Mouse (Mus musculus) heart, postnatal 14 days (tissue): ENCODE measurements around the gene Ywhae. TPM values are rescaled to one million over a fixed set of nuclear protein-coding genes. Genes with fewer than 3 reads are reported as not detected.

Experiments
- DNase-seq, 2 experiments: peaks; one replicate each; pipeline ENCODE4 v3.0.0; 2021 to 2022
- intact Hi-C: fragments of 180-260 bp; cut with DNase I; formaldehyde crosslinking; loops from one replicate; pipeline ENCODE4 v1.15.1; 2025
- total RNA-seq, 2 experiments: library from RNA; stranded (reverse); gene quantifications; 2 replicates each; pipeline ENCODE4 v1.2.3; 2021

Gene Ywhae
- total RNA-seq, 2 experiments from 2014 or later, result 534 to 594 TPM

DNA sequence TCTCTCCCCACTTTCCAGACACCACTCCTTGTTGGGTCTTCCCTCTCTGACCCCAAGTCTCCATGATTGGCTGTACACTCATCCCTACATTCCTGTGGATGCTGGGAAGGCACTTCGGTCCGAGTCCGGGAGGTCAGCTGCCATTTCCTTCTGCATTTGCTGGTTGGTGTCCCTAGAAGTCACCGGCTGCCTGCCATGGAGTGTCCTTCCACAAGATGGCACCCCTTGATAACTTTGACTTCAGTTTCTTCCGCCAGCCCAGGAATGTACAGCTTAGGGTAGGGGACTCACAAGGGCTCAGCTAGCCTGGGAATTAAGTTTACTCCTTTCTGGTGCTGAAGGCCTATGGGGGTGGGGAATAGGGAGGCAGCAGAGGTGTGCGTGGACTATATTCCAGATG is 49.2 kb downstream of the Ywhae start:
- intact Hi-C loops, result loop anchor here (2.0 kb wide), 3 partner anchors 129 to 385 kb away; no protein-coding TSS in a partner anchor
- peak; percentile 72 to 78 for DNase-seq

DNA sequence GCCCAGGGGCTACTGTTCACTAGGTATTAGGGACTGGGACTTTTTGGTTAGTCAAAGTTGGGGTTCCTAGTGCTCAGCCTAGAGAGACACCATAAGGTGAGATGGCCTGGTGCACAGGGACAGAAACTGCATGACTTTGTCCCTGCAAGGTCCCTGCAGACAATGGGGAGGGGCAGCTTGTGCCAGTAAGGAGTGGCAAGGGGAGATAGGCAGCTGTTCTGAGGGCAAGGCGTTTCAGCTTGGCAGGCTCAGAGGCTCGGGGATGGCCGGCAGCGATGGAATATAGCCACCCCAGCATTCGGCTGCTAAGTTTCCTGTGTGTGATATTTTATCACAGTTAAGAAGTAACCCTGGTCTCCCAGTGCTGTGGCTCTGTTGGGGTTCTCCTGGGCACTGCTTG is 51.1 kb downstream of the Ywhae start:
- DNase-seq, result no peak
- intact Hi-C loops, result loop anchor here (2.0 kb wide), 3 partner anchors 127 to 383 kb away; no protein-coding TSS in a partner anchor

DNA sequence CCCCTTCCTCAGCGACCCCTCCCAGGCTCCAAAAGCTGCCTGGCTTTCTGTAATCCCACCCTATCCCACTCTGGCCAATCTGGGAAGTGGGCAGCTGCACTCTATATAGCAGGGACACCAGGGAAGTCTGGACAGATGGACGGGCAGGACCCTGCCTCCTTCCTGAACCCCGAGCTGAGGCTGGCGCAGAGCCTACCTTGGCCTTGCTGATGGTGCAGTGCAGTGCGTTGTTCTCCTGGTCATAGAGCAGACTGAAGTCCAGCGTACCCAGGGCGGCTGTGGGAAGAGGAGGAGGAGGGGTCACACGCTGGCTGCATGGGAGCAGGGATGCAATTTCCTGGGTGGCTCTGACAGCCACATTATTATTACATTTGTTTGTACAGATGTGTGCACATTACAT is 53.2 kb downstream of the Ywhae start:
- no peak for DNase-seq
- intact Hi-C loops, result no loop called here

DNA sequence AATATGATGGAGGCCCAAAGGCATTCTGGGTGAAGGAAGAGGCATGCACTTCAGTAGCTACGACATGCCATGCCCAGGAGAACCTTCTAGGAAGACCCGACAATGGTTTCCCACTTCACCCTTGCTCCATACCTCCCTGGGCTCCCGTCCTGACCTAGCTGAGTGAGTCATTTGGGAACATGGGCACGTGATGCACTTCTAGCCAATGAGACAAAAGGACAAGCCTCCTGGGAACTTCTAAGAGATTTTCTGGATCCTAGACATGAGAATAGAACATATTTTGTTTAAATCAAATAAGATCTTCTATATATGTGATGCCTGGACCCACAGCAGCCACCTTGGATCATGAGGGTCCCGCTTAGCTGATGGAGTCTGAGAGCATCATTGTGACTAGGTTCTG is 59.9 kb downstream of the Ywhae start:
- DNase-seq, result no peak
- intact Hi-C loops, result no loop called here

DNA sequence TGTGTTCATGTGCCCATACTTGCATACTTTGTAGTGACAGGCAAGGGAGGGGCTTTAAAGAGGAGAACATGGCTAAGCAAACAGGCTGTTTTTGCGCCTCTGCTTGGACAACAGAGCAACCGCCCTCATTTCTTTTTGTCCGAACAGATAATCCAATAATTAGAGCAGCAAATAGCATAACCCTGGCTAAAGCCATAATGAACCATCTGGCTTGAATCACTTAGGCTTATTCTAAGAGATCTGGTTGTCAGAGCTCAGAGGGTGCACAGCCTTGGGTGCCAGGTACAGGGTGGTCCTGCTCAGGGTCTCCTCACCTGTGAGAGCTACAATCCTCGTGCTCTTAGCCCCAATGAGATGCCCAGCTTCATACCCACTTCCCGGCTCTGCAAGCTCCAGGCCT is 60.7 kb downstream of the Ywhae start:
- DNase-seq, result no peak
- intact Hi-C loops, result no loop called here

DNA sequence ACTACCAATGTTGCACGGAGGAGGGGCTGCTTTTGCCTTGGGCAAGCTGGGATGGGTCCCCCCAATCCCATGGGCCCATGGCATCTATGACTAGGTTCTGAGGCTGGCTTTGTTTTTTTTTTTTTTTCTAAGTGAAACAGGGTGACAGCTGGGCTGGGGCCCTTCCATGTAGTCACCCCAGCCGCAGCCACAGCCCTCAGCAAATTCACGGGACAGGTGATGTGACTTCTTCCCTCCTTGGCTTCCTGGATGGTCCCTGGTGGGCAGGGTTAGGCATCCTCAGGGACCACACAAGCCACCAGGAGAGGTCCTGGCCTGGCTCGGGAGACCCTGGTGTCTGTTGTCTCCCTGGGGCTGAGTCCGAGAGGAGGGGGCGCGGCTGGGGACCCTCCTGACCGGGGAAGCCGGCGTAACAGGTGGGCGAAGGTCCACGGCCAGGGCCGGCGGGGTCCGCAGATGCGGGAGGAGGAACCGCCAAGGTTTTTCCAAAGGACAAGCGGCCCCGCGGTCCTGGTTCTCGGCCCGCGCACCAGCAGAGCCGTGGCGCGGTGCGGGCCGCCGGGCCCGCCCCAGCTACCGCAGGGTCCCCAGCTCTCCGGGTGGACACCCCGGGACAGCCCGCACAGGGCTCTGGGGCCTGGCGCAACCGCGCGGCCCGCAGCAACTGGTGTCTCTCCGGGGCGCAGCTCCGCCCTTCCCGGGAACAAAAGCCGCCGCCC is 62.1 kb downstream of the Ywhae start:
- peak in 1 of 2 experiments; percentile 27 for DNase-seq

DNA sequence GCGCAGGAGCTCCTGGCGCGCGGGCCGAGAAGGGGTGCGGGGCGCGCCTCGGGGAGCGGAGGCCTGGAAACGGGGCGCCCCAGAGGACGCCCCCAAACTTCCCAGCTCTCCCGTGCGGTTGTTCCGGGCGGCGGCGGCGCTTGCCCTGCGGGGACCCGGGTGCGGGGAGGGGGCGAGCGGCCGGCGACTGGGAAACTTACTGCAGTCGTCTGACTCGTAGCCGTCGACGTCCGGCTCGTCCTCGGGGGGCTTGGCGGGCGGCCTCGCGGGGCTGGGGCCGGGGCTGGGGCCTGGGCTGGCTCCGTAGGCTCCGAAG is 62.6 kb downstream of the Ywhae start:
- intact Hi-C loops, result no loop called here
- peak in 1 of 2 experiments; percentile 40 for DNase-seq

More for the DNA sequence above, 62.1 kb downstream of the Ywhae start:
- intact Hi-C loops, result no loop called here

DNA sequence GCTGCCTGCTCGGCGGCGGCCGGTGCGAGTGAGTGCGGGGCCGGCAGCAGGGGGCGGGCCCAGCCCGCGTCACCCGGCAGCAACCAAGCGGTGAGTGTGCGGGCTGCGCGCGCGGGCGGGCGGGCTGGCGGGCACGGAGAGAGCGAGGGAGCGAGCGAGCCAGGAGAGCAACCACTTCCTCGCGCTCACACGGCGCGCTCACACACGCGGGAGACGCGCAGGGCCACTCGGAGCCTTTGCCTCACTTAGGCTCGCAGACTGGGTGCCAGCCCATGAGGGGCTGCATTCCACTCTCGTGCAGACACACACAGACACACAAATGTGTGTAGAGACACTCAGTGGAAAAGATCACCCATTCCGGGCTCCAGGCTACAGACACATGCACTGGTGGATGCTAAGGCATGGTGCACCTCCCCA is 63.4 kb downstream of the Ywhae start, which contains the start of gene Doc2b:
TSS of gene Doc2b (minus strand) at position 21 of the 417 bp plus-strand sequence.
- peak; percentile 27 for DNase-seq
- intact Hi-C loops, result no loop called here

DNA sequence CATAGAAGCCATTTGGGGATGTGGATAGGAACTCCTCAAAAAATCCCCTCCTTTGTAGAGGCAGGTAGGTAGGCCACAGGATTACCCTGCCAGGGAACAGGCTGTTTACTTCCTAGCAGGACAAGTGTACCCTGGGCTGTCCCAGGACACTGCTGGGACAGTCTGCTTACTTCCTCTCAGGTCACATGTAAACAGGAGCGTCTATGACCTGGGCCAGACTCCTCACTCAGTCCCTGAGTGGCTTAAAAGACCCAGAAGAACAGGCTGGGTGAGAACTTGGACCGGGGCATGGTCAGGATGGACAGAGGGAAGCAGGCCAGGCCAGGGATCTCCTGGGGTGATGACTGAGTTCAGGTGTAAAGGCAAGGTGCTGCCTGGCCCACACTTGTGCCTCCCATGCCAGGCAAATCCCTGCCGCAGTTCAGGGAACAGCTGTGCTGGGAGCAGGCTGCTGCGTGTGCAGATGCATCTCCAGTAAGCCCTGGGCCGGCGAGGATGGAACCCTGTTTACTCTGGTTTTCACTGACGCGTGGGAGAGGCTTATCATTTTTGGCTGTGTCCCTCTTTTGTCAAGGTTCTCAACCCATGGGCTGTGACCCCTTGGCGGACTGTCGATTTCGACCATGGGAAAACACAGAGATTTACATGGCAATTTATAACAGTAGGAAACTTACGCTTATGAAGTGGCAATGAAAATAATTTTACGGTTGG is 64.0 kb downstream of the Ywhae start:
- intact Hi-C loops, result no loop called here
- no peak for DNase-seq

DNA sequence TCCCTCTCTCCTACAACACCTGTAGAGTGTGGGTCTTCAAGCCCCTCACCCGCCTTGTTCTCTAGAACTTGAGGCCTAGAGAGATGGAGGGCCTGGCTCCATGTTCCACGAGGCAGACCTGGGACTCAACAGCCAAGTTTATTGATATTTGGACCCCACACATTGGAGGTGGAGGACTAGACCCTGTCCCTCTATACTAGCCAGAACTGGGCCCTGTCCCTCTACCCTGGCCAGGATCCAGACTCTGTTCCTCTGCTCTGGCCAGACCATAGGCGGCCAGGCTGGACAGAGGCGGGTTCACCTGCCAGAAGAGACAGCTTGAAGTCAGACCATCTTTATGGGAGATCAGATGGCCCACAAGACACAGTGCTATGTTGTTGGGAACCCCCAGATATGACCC is 68.7 kb downstream of the Ywhae start:
- DNase-seq, result no peak
- intact Hi-C loops, result no loop called here

DNA sequence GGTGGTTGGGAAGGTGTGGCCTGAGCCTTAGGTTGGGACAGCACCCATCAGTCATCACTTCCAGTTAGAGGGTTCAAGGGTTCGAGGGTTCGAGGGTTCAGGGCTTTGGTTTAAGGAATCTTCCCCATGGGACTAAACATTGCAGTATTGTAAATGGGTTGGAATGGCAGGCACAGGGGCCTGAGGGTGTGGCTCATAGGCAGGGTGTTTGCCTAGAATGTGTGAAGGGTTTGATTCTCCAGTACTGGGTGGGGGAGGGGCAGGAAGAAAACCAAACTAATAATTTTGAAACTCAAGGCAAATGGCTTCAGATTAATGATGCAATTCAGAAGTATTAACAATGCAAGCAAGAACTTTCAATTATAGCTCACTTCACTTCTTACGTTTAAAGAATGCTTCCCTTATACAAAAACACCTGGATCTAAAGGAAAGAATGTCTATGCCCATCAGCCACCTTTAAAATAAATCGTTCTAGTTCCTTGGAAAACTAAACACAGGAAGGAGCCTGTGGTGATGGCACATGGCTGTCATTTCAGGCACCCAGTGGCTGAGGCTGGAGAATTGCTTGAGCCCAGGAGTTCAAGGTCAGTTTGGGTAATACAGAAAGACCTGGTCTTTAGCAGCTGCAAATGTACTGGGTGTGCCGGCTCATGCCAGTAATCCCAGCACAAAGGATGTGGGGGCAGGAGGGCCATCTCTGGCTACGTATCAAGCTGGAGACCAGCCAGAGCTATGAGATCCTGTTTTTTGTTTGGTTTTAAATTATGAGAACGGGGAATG is 69.3 kb downstream of the Ywhae start:
- no peak for DNase-seq
- intact Hi-C loops, result no loop called here

DNA sequence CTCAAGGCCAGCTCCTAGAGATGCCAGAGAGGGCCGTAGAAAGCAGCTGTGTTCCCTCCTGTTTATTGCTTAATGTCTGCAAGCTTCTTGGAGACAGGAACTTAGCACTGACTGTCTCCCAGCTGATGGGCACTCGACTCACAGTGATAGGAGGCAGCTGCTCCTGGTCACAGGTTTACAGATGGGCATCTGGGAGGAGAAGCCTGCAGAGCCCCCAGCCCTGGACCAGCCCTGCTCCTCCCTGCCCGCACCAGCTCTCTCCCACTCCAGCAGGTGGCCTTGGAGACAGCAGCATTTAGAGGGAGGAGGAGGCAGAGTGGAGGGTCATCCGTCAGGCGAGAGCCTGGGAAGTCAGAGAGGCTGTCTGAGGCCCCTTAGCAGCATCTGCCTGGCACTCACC is 74.8 kb downstream of the Ywhae start:
- intact Hi-C loops, result no loop called here
- DNase-seq, result no peak

DNA sequence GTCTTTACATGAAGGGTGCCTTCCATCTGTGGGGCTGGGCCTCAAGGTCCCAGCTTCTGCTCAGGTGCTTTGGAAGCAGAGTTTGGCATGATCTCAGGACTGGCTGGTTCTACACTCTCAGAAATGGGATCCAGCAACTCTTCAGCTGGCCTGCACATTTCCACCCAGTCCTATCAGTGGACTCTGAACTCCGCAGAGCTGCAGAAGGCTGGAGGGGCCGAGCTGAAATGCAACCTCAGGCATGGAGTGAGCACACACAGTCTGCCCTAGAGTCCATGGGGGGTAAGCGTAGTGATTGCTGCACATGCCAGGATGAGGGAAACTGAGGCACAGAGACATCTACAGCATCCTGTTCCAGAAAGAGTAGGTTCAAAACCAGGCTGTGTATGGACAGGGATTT is 77.9 kb downstream of the Ywhae start:
- no peak for DNase-seq
- intact Hi-C loops, result no loop called here

DNA sequence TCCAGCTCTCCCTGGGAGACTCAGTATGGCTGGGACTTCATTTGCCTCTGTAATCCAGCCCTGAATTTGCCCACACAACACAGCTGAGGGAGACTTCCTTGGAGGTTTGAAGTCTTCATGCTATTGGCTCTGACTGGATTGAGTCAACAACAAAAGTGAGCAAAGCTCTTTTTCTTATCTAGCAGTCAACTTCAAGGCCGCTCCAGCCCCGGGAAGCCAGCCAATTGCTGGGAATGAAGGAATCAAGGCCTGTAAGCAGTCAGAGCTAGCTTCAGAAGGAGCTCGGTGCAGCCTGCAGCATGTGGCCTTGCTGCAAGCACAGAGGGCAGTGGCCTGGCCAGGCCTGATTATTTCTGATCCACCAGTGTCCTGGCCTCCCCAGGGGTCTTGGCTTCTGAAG is 79.2 kb downstream of the Ywhae start:
- intact Hi-C loops, result no loop called here
- DNase-seq, result peak; percentile 92

DNA sequence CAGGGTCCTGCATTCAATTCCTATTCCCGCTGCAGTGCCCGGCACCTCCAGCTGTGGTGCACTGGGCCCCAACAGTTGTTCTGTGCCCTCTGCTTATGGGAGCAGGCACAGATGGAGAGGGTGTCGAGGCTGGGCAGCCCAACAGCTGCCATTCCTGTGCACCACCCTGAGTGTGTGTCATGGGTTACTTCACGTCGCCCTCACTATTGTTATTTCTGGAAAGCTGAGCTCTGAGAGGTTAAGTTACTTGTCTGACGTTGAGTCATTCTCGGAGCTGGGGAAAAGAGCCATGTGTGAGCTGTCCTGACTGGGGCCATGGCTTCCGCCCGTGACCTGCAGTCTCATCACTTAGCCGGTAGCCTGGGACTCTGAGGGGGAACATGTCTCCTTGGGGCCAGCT is 80.4 kb downstream of the Ywhae start:
- intact Hi-C loops, result no loop called here
- DNase-seq, result peak; percentile 18 to 27

Other genes with a start within 250 kb of the Ywhae start
- gene Prpf8, start 246.1 kb upstream of the Ywhae start, total RNA-seq, result 10 to 100 TPM; 84.8 to 93.3 TPM
- gene Rilp, start 222.8 kb upstream of the Ywhae start, total RNA-seq, result 10 to 100 TPM; 42.2 to 44.1 TPM
- gene Scarf1, start 219.3 kb upstream of the Ywhae start, total RNA-seq, result 10 to 100 TPM; 15.7 to 16.5 TPM
- 10 to 100 TPM; 23.4 to 25.8 TPM for gene Slc43a2, start 201.2 kb upstream of the Ywhae start, total RNA-seq
- 100 to 1,000 TPM; 124 to 130 TPM for gene Pitpna, start 144.8 kb upstream of the Ywhae start, total RNA-seq
- gene Inpp5k, start 101.9 kb upstream of the Ywhae start, total RNA-seq, result 10 to 100 TPM; 32.7 to 32.8 TPM
- 100 to 1,000 TPM; 136 to 143 TPM for gene Myo1c, start 82.4 kb upstream of the Ywhae start, total RNA-seq
- gene Crk, start 53.6 kb upstream of the Ywhae start, total RNA-seq, result 10 to 100 TPM; 91.1 to 94.4 TPM
- gene Doc2b, start 63.2 kb downstream of the Ywhae start, total RNA-seq, result under 1 TPM; 0.29 TPM
- 10 to 100 TPM; 12.8 to 16.6 TPM for gene Rph3al, start 205.6 kb downstream of the Ywhae start, total RNA-seq